Mouse (Mus musculus) spleen, adult 2 months (tissue): ENCODE measurements around the gene Kdelr1.

Experiments used
- CTCF ChIP-seq: fragments of 200-500 bp; IDR thresholded peaks from 2 replicates; pipeline ENCODE4 v1.5.1; 2011; ENCODE audit warnings: mild to moderate bottlenecking, inconsistent platforms; ENCODE audit not compliant: insufficient read depth, insufficient read length, insufficient replicate concordance; ENCODE audit errors: extremely low read depth
- POLR2A ChIP-seq: fragments of 200-500 bp; IDR thresholded peaks from 2 replicates; pipeline ENCODE4 v1.6.1; 2011; ENCODE audit warnings: low read depth, low read length, inconsistent platforms

GRCm38 (mm10) chr7:45929688-45930087, 57.1 kb downstream of the Kdelr1 start:
- TF ChIP-seq CTCF (no peak), POLR2A (no peak)
